Mouse (Mus musculus) retina, embryonic 14.5 days (tissue): ENCODE results near the gene Ccdc97.
"Not testable (repeated sequence)": the region's sequence is repeated elsewhere in the genome, so short reads cannot be mapped to it uniquely, and the experiment has no call there.

Experiments used
- DNase-seq: peaks from one replicate; pipeline ENCODE4 v3.0.0-alpha.2; 2015; ENCODE audit warnings: low spot score

Ccdc97 gene

GRCm38 (mm10) chr7:25718788-25719417 is at the start of gene Ccdc97:
TSS of gene Ccdc97 (minus strand) at chr7:25719088.
- peak; percentile 97 for DNase-seq

GRCm38 (mm10) chr7:25768229-25768628 is 49.3 kb upstream of the Ccdc97 start:
- no peak for DNase-seq

GRCm38 (mm10) chr7:25766108-25766507 is 47.2 kb upstream of the Ccdc97 start:
- DNase-seq = no peak

- no peak for DNase-seq
Observed at GRCm38 (mm10) chr7:25764221-25764620, 45.3 kb upstream of the Ccdc97 start.

- DNase-seq = peak; percentile 62
Observed at GRCm38 (mm10) chr7:25763678-25764077, 44.8 kb upstream of the Ccdc97 start.

- DNase-seq = no peak
Observed at GRCm38 (mm10) chr7:25761354-25761753, 42.5 kb upstream of the Ccdc97 start.

GRCm38 (mm10) chr7:25756011-25756410 is 37.1 kb upstream of the Ccdc97 start:
- DNase-seq = peak; percentile 94

- DNase-seq = no peak
Observed at GRCm38 (mm10) chr7:25755468-25755833, 36.6 kb upstream of the Ccdc97 start.

- DNase-seq = peak; percentile 99
Observed at GRCm38 (mm10) chr7:25754738-25755467, 36.0 kb upstream of the Ccdc97 start, which contains the start of gene Hnrnpul1. TSS of gene Hnrnpul1 (minus strand) at chr7:25754757.

- no peak for DNase-seq
Observed at GRCm38 (mm10) chr7:25754439-25754737, 35.5 kb upstream of the Ccdc97 start.

- peak; percentile 21 for DNase-seq
Observed at GRCm38 (mm10) chr7:25753643-25754438, 35.0 kb upstream of the Ccdc97 start.

GRCm38 (mm10) chr7:25753076-25753475 is 34.2 kb upstream of the Ccdc97 start:
- DNase-seq = no peak

- DNase-seq = no peak
Observed at GRCm38 (mm10) chr7:25746844-25747243, 28.0 kb upstream of the Ccdc97 start.

- no peak for DNase-seq
Observed at GRCm38 (mm10) chr7:25738277-25738676, 19.4 kb upstream of the Ccdc97 start.

- no peak for DNase-seq
Observed at GRCm38 (mm10) chr7:25736920-25737319, 18.0 kb upstream of the Ccdc97 start.

- DNase-seq = no peak
Observed at GRCm38 (mm10) chr7:25734991-25735390, 16.1 kb upstream of the Ccdc97 start.

GRCm38 (mm10) chr7:25731294-25732055 is 12.6 kb upstream of the Ccdc97 start:
- DNase-seq = no peak

GRCm38 (mm10) chr7:25729862-25730261 is 11.0 kb upstream of the Ccdc97 start:
- DNase-seq = no peak

- DNase-seq = no peak
Observed at GRCm38 (mm10) chr7:25729396-25729795, 10.5 kb upstream of the Ccdc97 start.

- no peak for DNase-seq
Observed at GRCm38 (mm10) chr7:25727800-25728199, 8.9 kb upstream of the Ccdc97 start.

- no peak for DNase-seq
Observed at GRCm38 (mm10) chr7:25725886-25726285, 7.0 kb upstream of the Ccdc97 start.

GRCm38 (mm10) chr7:25721776-25722175 is 2.9 kb upstream of the Ccdc97 start:
- DNase-seq = not testable (repeated sequence)
